Mouse (Mus musculus) liver, embryonic 14.5 days (tissue): ENCODE measurements around the gene E2f4. TPM values are rescaled to one million over a fixed set of nuclear protein-coding genes. Genes with fewer than 3 reads are reported as not detected.

Experiments used
- ATAC-seq: fragments of 200-750 bp; cut with Nextera tagmentation; 2 replicates; pipeline ENCODE4 v1.8.0; 2017; ENCODE audit warnings: moderate number of reproducible peaks, mild to moderate bottlenecking, moderate library complexity; ENCODE audit not compliant: insufficient read depth
- DNase-seq, 3 experiments: peaks; one replicate each; pipeline ENCODE4 v3.0.0-alpha.2; 2012 to 2013; ENCODE audit warnings: low read depth in 3 of 3, low spot score in 3 of 3
- H3K27ac ChIP-seq: fragments of 300-500 bp; sonication (generic); 2 replicates; pipeline ENCODE4 v1.5.1; 2014; ENCODE audit warnings: moderate library complexity, mild to moderate bottlenecking, control low read depth, inconsistent platforms
- H3K27me3 ChIP-seq: fragments of 300-500 bp; sonication (generic); 2 replicates; pipeline ENCODE4 v1.6.1; 2014; ENCODE audit warnings: mild to moderate bottlenecking, low read length, moderate library complexity; ENCODE audit not compliant: control insufficient read depth, insufficient read depth
- H3K36me3 ChIP-seq: fragments of 300-500 bp; sonication (generic); replicated peaks from 2 replicates; pipeline ENCODE4 v1.6.1; 2014; ENCODE audit warnings: low read depth; ENCODE audit not compliant: control insufficient read depth, insufficient read depth
- H3K4me1 ChIP-seq, 2 experiments: fragments of 200-500 bp in 1 of 2; fragments of 300-500 bp in 1 of 2; sonication (generic) in 1 of 2; replicated peaks; 2 replicates each; pipeline ENCODE4 v1.6.1; 2012 to 2014; ENCODE audit warnings: antibody characterized with exemption in 1 of 2, inconsistent platforms in 1 of 2, low read length in 1 of 2; ENCODE audit not compliant: control insufficient read depth in 2 of 2, insufficient read depth in 2 of 2
- H3K4me2 ChIP-seq: fragments of 300-500 bp; sonication (generic); 2 replicates; pipeline ENCODE4 v1.6.1; 2014; ENCODE audit warnings: low read depth, mild to moderate bottlenecking, control low read depth, moderate library complexity
- H3K4me3 ChIP-seq, 2 experiments: fragments of 200-500 bp in 1 of 2; fragments of 300-500 bp in 1 of 2; sonication (generic) in 1 of 2; 2 replicates each; pipeline ENCODE4 v1.5.1; 2012 to 2014; ENCODE audit warnings: low read depth in 2 of 2, low read length in 2 of 2, mild to moderate bottlenecking in 2 of 2, control low read depth in 1 of 2, inconsistent platforms in 1 of 2, moderate library complexity in 1 of 2; ENCODE audit not compliant: insufficient read depth in 1 of 2
- H3K9ac ChIP-seq: fragments of 300-500 bp; sonication (generic); replicated peaks from 2 replicates; pipeline ENCODE4 v1.6.1; 2014; ENCODE audit warnings: mild to moderate bottlenecking, control low read depth, moderate library complexity
- H3K9me3 ChIP-seq: fragments of 300-500 bp; sonication (generic); 2 replicates; pipeline ENCODE4 v1.6.1; 2016; ENCODE audit warnings: low read length, mixed read lengths; ENCODE audit not compliant: control insufficient read depth
- CTCF ChIP-seq: IDR thresholded peaks from 2 replicates; pipeline ENCODE4 v1.5.1; 2016; ENCODE audit warnings: antibody characterized with exemption, low read depth, control low read depth
- EP300 ChIP-seq: IDR thresholded peaks from 2 replicates; pipeline ENCODE4 v1.6.1; 2016; ENCODE audit warnings: antibody characterized with exemption, low read depth
- WGBS: fragments of 180-500 bp; shearing (Covaris S2); extraction: QIAGEN DNeasy Blood & Tissue Kit; methylation state at CpG from one replicate; pipeline ENCODE4 v1.1.7; 2014; ENCODE audit not compliant: insufficient replicate concordance; 5-methylcytosine and 5-hydroxymethylcytosine counted together
- polyA plus RNA-seq, 2 experiments: library from polyadenylated mRNA; depleted of rRNA in 1 of 2; stranded (reverse) in 1 of 2; unstranded in 1 of 2; fragments of >200 nt; fragmentation: Nextera tagmentation in 1 of 2; extraction: Ambion mirVana in 1 of 2; gene quantifications; 2 replicates each; pipeline versions ENCODE4 v1.2.1 to v1.2.3; 2012 to 2014

Gene E2f4
- polyA plus RNA-seq, 2 experiments = 206 to 275 TPM

- H3K27me3 ChIP-seq = peaks cover 27% of the 10 kb centered on the region
- H3K4me3 ChIP-seq = no peak overlapping the region
- 34% methylated on average over 4 of the region's 4 CpGs for WGBS
Observed at GRCm38 (mm10) chr8:105282239-105282638, 15.2 kb upstream of the E2f4 start.

GRCm38 (mm10) chr8:105283074-105283473 lies 14.4 kb upstream of the E2f4 start:
- 23% methylated on average over 23 of the region's 23 CpGs for WGBS
- DNase-seq (no peak), ATAC-seq (peak; percentile 70)
- H3K27me3 ChIP-seq = peaks cover 19% of the 10 kb centered on the region
- H3K4me1 ChIP-seq = peaks cover 4 to 6% of the 10 kb centered on the region in 2 experiments; a peak in 1 of 4 replicates
- TF ChIP-seq EP300 = no peak
- TF ChIP-seq CTCF = peak; percentile 99
- no peak overlapping the region for H3K27ac ChIP-seq
- H3K36me3 ChIP-seq = no peaks in the 10 kb centered on the region
- H3K4me2 ChIP-seq = peak overlapping the region; percentile 1; the same call in 1 of the 2 replicates
- H3K9me3 ChIP-seq = no peaks in the 10 kb centered on the region
- H3K9ac ChIP-seq = no peak overlapping the region
- no peak overlapping the region for H3K4me3 ChIP-seq

More at GRCm38 (mm10) chr8:105282239-105282638, 15.2 kb upstream of the E2f4 start:
- no peaks in the 10 kb centered on the region for H3K36me3 ChIP-seq
- H3K9ac ChIP-seq = no peak overlapping the region
- ATAC-seq (no peak), DNase-seq (no peak)
- H3K27ac ChIP-seq = no peak overlapping the region
- no peak overlapping the region for H3K4me2 ChIP-seq
- TF ChIP-seq EP300 = no peak
- TF ChIP-seq CTCF = no peak
- peaks cover 4 to 6% of the 10 kb centered on the region in 2 experiments; a peak in 1 of 4 replicates for H3K4me1 ChIP-seq
- H3K9me3 ChIP-seq = no peaks in the 10 kb centered on the region

GRCm38 (mm10) chr8:105285514-105285913 lies 11.9 kb upstream of the E2f4 start:
- DNase-seq (no peak), ATAC-seq (no peak)
- Histone ChIP-seq H3K4me1 (peaks cover 12 to 18% of the 10 kb centered on the region in 2 experiments), H3K4me3 (no peak overlapping the region), H3K27ac (no peak overlapping the region), H3K9me3 (no peaks in the 10 kb centered on the region), H3K4me2 (no peak overlapping the region), H3K27me3 (peaks cover 12% of the 10 kb centered on the region), H3K9ac (no peak overlapping the region), H3K36me3 (no peaks in the 10 kb centered on the region)
- TF ChIP-seq EP300 = no peak
- no peak for TF ChIP-seq CTCF
- WGBS = 56% methylated on average over 12 of the region's 12 CpGs

GRCm38 (mm10) chr8:105286907-105287306 lies 10.6 kb upstream of the E2f4 start:
- 73% methylated on average over 4 of the region's 4 CpGs for WGBS

GRCm38 (mm10) chr8:105288231-105288630 lies 9.2 kb upstream of the E2f4 start:
- H3K36me3 ChIP-seq = no peaks in the 10 kb centered on the region
- ATAC-seq (no peak), DNase-seq (no peak)
- H3K27ac ChIP-seq = no peak overlapping the region
- no peaks in the 10 kb centered on the region for H3K9me3 ChIP-seq
- no peak overlapping the region for H3K4me2 ChIP-seq
- peaks cover 12% of the 10 kb centered on the region for H3K27me3 ChIP-seq
- TF ChIP-seq CTCF (0 out of 2 replicates have a peak, but pooled peaks have one; percentile 7), EP300 (no peak)
- WGBS = 86% methylated on average over 5 of the region's 5 CpGs
- no peak overlapping the region for H3K4me3 ChIP-seq
- H3K9ac ChIP-seq = no peak overlapping the region
- H3K4me1 ChIP-seq = peaks cover 12 to 16% of the 10 kb centered on the region in 2 experiments

More at GRCm38 (mm10) chr8:105286907-105287306, 10.6 kb upstream of the E2f4 start:
- TF ChIP-seq CTCF (no peak), EP300 (no peak)
- Histone ChIP-seq H3K9ac (no peak overlapping the region), H3K4me2 (no peak overlapping the region), H3K4me1 (peaks cover 12 to 21% of the 10 kb centered on the region in 2 experiments), H3K4me3 (no peak overlapping the region), H3K36me3 (no peaks in the 10 kb centered on the region), H3K27ac (no peak overlapping the region), H3K27me3 (peaks cover 12% of the 10 kb centered on the region), H3K9me3 (no peaks in the 10 kb centered on the region)
- DNase-seq (no peak), ATAC-seq (no peak)
